Mouse (Mus musculus) CH12.LX (cell line): ENCODE measurements around the gene Mis18a. TPM values are rescaled to one million over a fixed set of nuclear protein-coding genes. Genes with fewer than 3 reads are reported as not detected.

Source experiments
- DNase-seq: peaks from one replicate; pipeline ENCODE4 v3.0.0-alpha.2; 2013; ENCODE audit errors: extremely low read depth
- H3K27ac ChIP-seq: 2 replicates; pipeline ENCODE4 v1.5.1; 2012; ENCODE audit warnings: low read depth, mild to moderate bottlenecking, control low read depth, moderate library complexity; ENCODE audit not compliant: insufficient read depth
- H3K27me3 ChIP-seq: replicated peaks from 2 replicates; pipeline ENCODE3; 2012; ENCODE audit warnings: inconsistent platforms
- H3K36me3 ChIP-seq, 2 experiments: replicated peaks in 1 of 2; 2 replicates each; pipeline versions ENCODE3 to v1.6.1; 2012; ENCODE audit warnings: inconsistent platforms in 1 of 2, low read length in 1 of 2, mild to moderate bottlenecking in 1 of 2, mixed read lengths in 1 of 2, moderate library complexity in 1 of 2; ENCODE audit not compliant: control insufficient read depth in 1 of 2, insufficient read depth in 1 of 2
- H3K4me1 ChIP-seq, 2 experiments: 2 replicates each; pipeline ENCODE4 v1.6.1; 2012; ENCODE audit warnings: inconsistent platforms in 1 of 2, moderate library complexity in 1 of 2; ENCODE audit not compliant: insufficient read depth in 2 of 2, control insufficient read depth in 1 of 2
- H3K4me2 ChIP-seq: 2 replicates; pipeline ENCODE4 v1.6.1; 2012; ENCODE audit warnings: low read depth, mild to moderate bottlenecking, control low read depth; ENCODE audit not compliant: poor library complexity, insufficient read depth, severe bottlenecking
- H3K4me3 ChIP-seq, 3 experiments: fragments of 150-350 bp in 1 of 3; sonication (generic) in 1 of 3; replicated peaks in 1 of 3; 2 replicates each; pipeline versions ENCODE3 to v1.5.1; 2011 to 2012; ENCODE audit warnings: low read depth in 2 of 3, low read length in 2 of 3, mild to moderate bottlenecking in 2 of 3, moderate library complexity in 2 of 3, control low read depth in 1 of 3, improper control_type of control experiment in 1 of 3, inconsistent platforms in 1 of 3, mixed read lengths in 1 of 3; ENCODE audit not compliant: poor library complexity in 1 of 3
- H3K79me2 ChIP-seq: replicated peaks from 2 replicates; pipeline ENCODE4 v1.6.1; 2012; ENCODE audit warnings: mild to moderate bottlenecking, moderate library complexity; ENCODE audit not compliant: control insufficient read depth, poor library complexity, insufficient read depth, severe bottlenecking; ENCODE audit errors: extremely low read depth
- H3K9ac ChIP-seq: 2 replicates; pipeline ENCODE4 v1.6.1; 2012; ENCODE audit warnings: low read depth, mild to moderate bottlenecking, control low read depth, moderate library complexity; ENCODE audit not compliant: insufficient read depth
- H3K9me3 ChIP-seq: replicated peaks from 2 replicates; pipeline ENCODE3; 2012; ENCODE audit warnings: low read length, inconsistent platforms, mixed read lengths
- BHLHE40 ChIP-seq: IDR thresholded peaks from 2 replicates; pipeline ENCODE4 v1.6.1; 2011; ENCODE audit warnings: mild to moderate bottlenecking, low read depth, low read length, improper control_type of control experiment
- E2F4 ChIP-seq: IDR thresholded peaks from 2 replicates; pipeline ENCODE4 v1.6.1; 2011; ENCODE audit warnings: low read depth, low read length, improper control_type of control experiment; ENCODE audit not compliant: insufficient replicate concordance
- EP300 ChIP-seq: IDR thresholded peaks from 2 replicates; pipeline ENCODE4 v1.6.1; 2011; ENCODE audit warnings: low read length, improper control_type of control experiment
- ETS1 ChIP-seq: conservative IDR thresholded peaks from 2 replicates; pipeline ENCODE4 v1.6.1; 2012; ENCODE audit warnings: low read depth, mild to moderate bottlenecking, inconsistent platforms, low read length, improper control_type of control experiment, moderate library complexity
- GABPA ChIP-seq: IDR thresholded peaks from 2 replicates; pipeline ENCODE4 v1.6.1; 2012; ENCODE audit warnings: low read depth, low read length, improper control_type of control experiment, inconsistent platforms; ENCODE audit not compliant: insufficient replicate concordance
- HCFC1 ChIP-seq: IDR thresholded peaks from 2 replicates; pipeline ENCODE4 v1.6.1; 2012; ENCODE audit warnings: low read depth, mild to moderate bottlenecking, inconsistent platforms, low read length, improper control_type of control experiment
- MAZ ChIP-seq: IDR thresholded peaks from 2 replicates; pipeline ENCODE4 v1.6.1; 2012; ENCODE audit warnings: low read depth, mild to moderate bottlenecking, inconsistent platforms, low read length, improper control_type of control experiment, moderate library complexity
- MEF2A ChIP-seq: IDR thresholded peaks from 2 replicates; pipeline ENCODE4 v1.6.1; 2014; ENCODE audit warnings: low read depth, mild to moderate bottlenecking, inconsistent platforms, low read length, improper control_type of control experiment, borderline replicate concordance
- NRF1 ChIP-seq: IDR thresholded peaks from 2 replicates; pipeline ENCODE4 v1.6.1; 2014; ENCODE audit warnings: low read depth, mild to moderate bottlenecking, inconsistent platforms, low read length, improper control_type of control experiment, moderate library complexity
- SIN3A ChIP-seq: IDR thresholded peaks from 2 replicates; pipeline ENCODE4 v1.6.1; 2012; ENCODE audit warnings: low read length, improper control_type of control experiment, inconsistent platforms
- TBP ChIP-seq: conservative IDR thresholded peaks from 2 replicates; pipeline ENCODE4 v1.6.1; 2011; ENCODE audit warnings: low read depth, low read length, improper control_type of control experiment
- TCF12 ChIP-seq: IDR thresholded peaks from 2 replicates; pipeline ENCODE4 v1.6.1; 2014; ENCODE audit warnings: low read depth, mild to moderate bottlenecking, inconsistent platforms, low read length, improper control_type of control experiment
- ZKSCAN1 ChIP-seq: IDR thresholded peaks from 2 replicates; pipeline ENCODE4 v1.6.1; 2012; ENCODE audit warnings: low read depth, inconsistent platforms, low read length, improper control_type of control experiment, borderline replicate concordance
- dilution Hi-C: fragments of 300-500 bp; cut with MboI; formaldehyde crosslinking; loops from 2 replicates; pipeline ENCODE4 v1.14.3; 2020; ENCODE audit warnings: low sequenced_read_pairs; ENCODE audit not compliant: extremely low pct_unique_long_range_greater_than_20kb, extremely low pct_ligation_motif_present
- in situ Hi-C: fragments of 300-500 bp; cut with MboI; formaldehyde crosslinking; loops from 3 replicates; pipeline ENCODE4 v1.14.3; 2019; ENCODE audit warnings: low sequenced_read_pairs, low pct_ligation_motif_present, low pct_unique_long_range_greater_than_20kb, mixed read lengths
- polyA plus RNA-seq: library from polyadenylated mRNA; unstranded; fragments of >175 nt; gene quantifications from 2 replicates; pipeline ENCODE4 v1.2.1, GENCODE M21; 2012; ENCODE audit warnings: low read depth; ENCODE audit not compliant: insufficient read length
- total RNA-seq, 2 experiments: library from RNA; depleted of rRNA; stranded (reverse); fragments of 300-350 nt in 1 of 2; fragments of >200 nt in 1 of 2; gene quantifications; 2 replicates each; pipeline ENCODE4 v1.2.3; 2012 to 2014

Mis18a gene
- total and polyA plus RNA-seq, 3 experiments, result 40.5 to 113 (median 49.0) TPM

DNA sequence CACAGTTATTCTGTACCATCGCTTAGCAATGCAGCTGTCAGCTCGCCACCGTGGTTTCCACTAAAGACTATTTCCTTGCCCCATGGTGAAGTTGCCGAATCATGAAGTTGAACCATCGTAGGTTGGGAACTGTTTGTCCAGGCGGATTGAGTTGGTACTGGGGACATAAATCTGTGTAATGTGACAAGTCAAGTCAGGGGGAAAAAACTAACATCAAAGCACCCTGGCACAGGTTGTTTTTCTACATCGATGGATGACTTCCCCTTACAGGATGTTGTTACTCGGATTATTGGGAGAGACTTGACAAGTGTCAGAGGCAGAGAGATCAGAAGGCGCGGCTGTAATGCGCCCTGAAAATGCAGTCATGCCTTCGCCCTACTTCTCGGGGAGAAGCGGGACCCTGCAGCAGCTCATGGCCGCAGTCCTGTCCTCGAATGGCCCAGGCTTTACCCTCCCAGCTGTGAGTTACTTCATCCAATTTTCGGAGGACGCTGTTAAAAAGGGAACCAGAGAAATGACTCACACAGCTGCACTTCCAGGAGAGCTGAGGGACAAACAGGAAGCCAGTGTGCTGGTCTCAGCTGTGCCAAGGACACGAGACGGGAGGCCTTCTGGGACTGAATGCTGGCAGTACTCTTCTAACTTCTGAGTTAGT, 50.2 kb downstream of the Mis18a start:
- no peak overlapping the region for H3K9ac ChIP-seq
- no peak overlapping the region for H3K4me3 ChIP-seq
- H3K4me1 ChIP-seq, result no peaks in the 10 kb centered on the region
- dilution Hi-C loops, result no loop called here
- TF ChIP-seq BHLHE40, result no peak
- no peak for TF ChIP-seq ZKSCAN1
- no peak for TF ChIP-seq NRF1
- TF ChIP-seq MAZ, result no peak
- TF ChIP-seq E2F4, result no peak
- TF ChIP-seq MEF2A, result no peak
- TF ChIP-seq SIN3A, result no peak
- no peak for TF ChIP-seq TCF12
- no peak for TF ChIP-seq TBP
- TF ChIP-seq EP300, result no peak
- in situ Hi-C loops, result no loop called here
- no peak overlapping the region for H3K27ac ChIP-seq
- peaks cover 18% of the 10 kb centered on the region for H3K27me3 ChIP-seq
- H3K4me2 ChIP-seq, result no peak overlapping the region
- H3K79me2 ChIP-seq, result no peaks in the 10 kb centered on the region
- peaks cover 16% of the 10 kb centered on the region for H3K9me3 ChIP-seq
- H3K36me3 ChIP-seq, result no peaks in the 10 kb centered on the region
- no peak for DNase-seq

DNA sequence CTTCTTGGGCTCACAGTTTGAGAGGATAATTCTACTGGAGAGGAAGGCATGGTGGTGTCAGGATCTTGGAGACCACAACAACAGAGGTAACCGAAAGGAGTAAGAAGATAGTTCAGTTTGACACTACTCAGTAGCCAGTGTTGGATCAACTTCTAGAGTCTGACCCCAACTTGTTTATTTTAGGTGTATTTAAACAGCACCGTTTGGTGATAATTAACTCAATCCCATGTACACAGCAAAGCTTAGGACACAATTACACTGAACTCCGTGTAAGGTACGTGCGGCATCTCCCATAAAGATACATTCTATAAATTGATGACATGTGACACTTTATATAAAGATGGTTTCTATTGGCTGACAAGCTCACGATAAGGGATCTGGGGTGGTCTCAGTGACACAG, 52.6 kb downstream of the Mis18a start:
- Histone ChIP-seq H3K9me3 (peaks cover 12% of the 10 kb centered on the region), H3K4me3 (no peak overlapping the region), H3K27ac (no peak overlapping the region)
- no peak for DNase-seq
- dilution Hi-C loops, result no loop called here
- TF ChIP-seq ETS1 (no peak), NRF1 (no peak), GABPA (no peak), TBP (no peak), HCFC1 (no peak)
- TF ChIP-seq, all 38 proteins: peak for 0
- Histone ChIP-seq H3K9ac (no peak overlapping the region), H3K36me3 (no peaks in the 10 kb centered on the region), H3K79me2 (no peaks in the 10 kb centered on the region), H3K27me3 (peaks cover 26% of the 10 kb centered on the region), H3K4me1 (no peaks in the 10 kb centered on the region; a peak in 1 of 4 replicates), H3K4me2 (no peak overlapping the region)
- in situ Hi-C loops, result no loop called here
